Mouse (Mus musculus) midbrain, embryonic 10.5 days (tissue): ENCODE data around the gene Jph4. TPM values are rescaled to one million over a fixed set of nuclear protein-coding genes. Genes with fewer than 3 reads are reported as not detected.

ENCODE experiments used
- DNase-seq: peaks from one replicate; pipeline ENCODE4 v3.0.0-alpha.2; 2017; ENCODE audit warnings: low spot score
- H3K27ac ChIP-seq: fragments of 300-500 bp; sonication (generic); replicated peaks from 2 replicates; pipeline ENCODE4 v1.5.1; 2016; ENCODE audit warnings: mild to moderate bottlenecking
- H3K27me3 ChIP-seq: fragments of 300-500 bp; sonication (generic); 2 replicates; pipeline ENCODE4 v1.6.1; 2016; ENCODE audit warnings: low read depth, mild to moderate bottlenecking; ENCODE audit not compliant: poor library complexity, severe bottlenecking
- H3K36me3 ChIP-seq: fragments of 300-500 bp; sonication (generic); 2 replicates; pipeline ENCODE4 v1.6.1; 2016; ENCODE audit warnings: mild to moderate bottlenecking, moderate library complexity
- H3K4me1 ChIP-seq: fragments of 300-500 bp; sonication (generic); 2 replicates; pipeline ENCODE4 v1.6.1; 2016
- H3K4me3 ChIP-seq: fragments of 300-500 bp; sonication (generic); 2 replicates; pipeline ENCODE4 v1.5.1; 2016; ENCODE audit warnings: mild to moderate bottlenecking, moderate library complexity
- H3K9me3 ChIP-seq: fragments of 300-500 bp; sonication (generic); replicated peaks from 2 replicates; pipeline ENCODE4 v1.6.1; 2016; ENCODE audit warnings: mild to moderate bottlenecking
- WGBS: fragments of 180-500 bp; shearing (Covaris S2); methylation state at CpG from one replicate; pipeline ENCODE4 v1.1.7; 2016; 5-methylcytosine and 5-hydroxymethylcytosine counted together
- polyA plus RNA-seq: library from polyadenylated mRNA; unstranded; fragments of >200 nt; fragmentation: Nextera tagmentation; extraction: Ambion mirVana; gene quantifications from 2 replicates; pipeline ENCODE4 v1.2.1, GENCODE M21; 2016

Gene Jph4
- polyA plus RNA-seq, 1 experiment from 2014 or later = 0.53 TPM

GRCm38 (mm10) chr14:55064481-55065370 lies 52.0 kb downstream of the Jph4 start:
- H3K36me3 ChIP-seq = peaks cover 74% of the 10 kb centered on the region
- 0 out of 2 replicates have a peak overlapping the region, but pooled peaks have one; percentile 9 for H3K27ac ChIP-seq
- no peak overlapping the region for H3K4me3 ChIP-seq
- peaks cover 40% of the 10 kb centered on the region for H3K27me3 ChIP-seq
- H3K9me3 ChIP-seq = no peaks in the 10 kb centered on the region
- peaks cover 40% of the 10 kb centered on the region for H3K4me1 ChIP-seq
- no peak for DNase-seq
- 75% methylated on average over 35 of the region's 35 CpGs for WGBS

GRCm38 (mm10) chr14:55063581-55064381 lies 53.0 kb downstream of the Jph4 start:
- H3K4me1 ChIP-seq = peaks cover 45% of the 10 kb centered on the region
- DNase-seq = no peak
- H3K27ac ChIP-seq = no peak overlapping the region
- H3K9me3 ChIP-seq = no peaks in the 10 kb centered on the region
- H3K4me3 ChIP-seq = no peak overlapping the region
- peaks cover 40% of the 10 kb centered on the region for H3K27me3 ChIP-seq
- 88% methylated on average over 22 of the region's 22 CpGs for WGBS
- H3K36me3 ChIP-seq = peaks cover 65% of the 10 kb centered on the region

DNA sequence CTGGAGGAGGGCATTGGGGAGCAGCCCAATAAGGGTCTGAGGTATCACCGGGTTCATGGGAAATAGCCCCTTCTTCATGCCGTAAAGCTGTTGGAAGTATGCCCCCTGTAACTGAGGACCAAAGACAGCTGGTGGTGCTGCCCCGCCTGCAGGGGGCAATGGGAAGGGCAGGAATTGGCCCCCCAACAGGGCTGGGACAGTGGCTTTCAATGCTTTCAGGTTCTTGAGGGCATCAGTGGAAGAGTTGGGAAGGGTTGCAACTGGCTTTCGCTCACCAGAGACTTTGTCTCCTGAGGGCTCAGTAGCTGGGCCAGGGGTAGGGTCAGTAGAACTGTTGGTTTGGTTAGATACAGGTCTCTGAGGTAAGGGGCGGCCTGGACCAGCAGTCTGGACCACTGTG lies 53.6 kb downstream of the Jph4 start:
- peaks cover 45% of the 10 kb centered on the region for H3K4me1 ChIP-seq
- H3K36me3 ChIP-seq = peaks cover 58% of the 10 kb centered on the region
- H3K27me3 ChIP-seq = peaks cover 40% of the 10 kb centered on the region
- peak overlapping the region; percentile 65; the same call in 1 of the 2 replicates for H3K27ac ChIP-seq
- DNase-seq = no peak
- WGBS = 88% methylated on average over 5 of the region's 5 CpGs
- no peaks in the 10 kb centered on the region for H3K9me3 ChIP-seq
- no peak overlapping the region for H3K4me3 ChIP-seq

GRCm38 (mm10) chr14:55062626-55063025 lies 54.1 kb downstream of the Jph4 start:
- H3K27me3 ChIP-seq = peaks cover 40% of the 10 kb centered on the region
- H3K36me3 ChIP-seq = peaks cover 53% of the 10 kb centered on the region
- no peak for DNase-seq
- H3K4me1 ChIP-seq = peaks cover 45% of the 10 kb centered on the region
- no peaks in the 10 kb centered on the region for H3K9me3 ChIP-seq
- no peak overlapping the region for H3K4me3 ChIP-seq
- H3K27ac ChIP-seq = peak overlapping the region; percentile 65; the same call in 1 of the 2 replicates
- WGBS = 29% methylated on average over 17 of the region's 17 CpGs

- no peak overlapping the region for H3K4me3 ChIP-seq
- DNase-seq = no peak
- H3K36me3 ChIP-seq = peaks cover 45% of the 10 kb centered on the region
- peaks cover 45% of the 10 kb centered on the region for H3K4me1 ChIP-seq
- H3K27ac ChIP-seq = peak overlapping the region; percentile 49; the same call in 1 of the 2 replicates
- WGBS = 37% methylated on average over 7 of the region's 7 CpGs
- H3K27me3 ChIP-seq = peaks cover 40% of the 10 kb centered on the region
- H3K9me3 ChIP-seq = no peaks in the 10 kb centered on the region
Measured at GRCm38 (mm10) chr14:55061845-55062244, 54.9 kb downstream of the Jph4 start.

DNA sequence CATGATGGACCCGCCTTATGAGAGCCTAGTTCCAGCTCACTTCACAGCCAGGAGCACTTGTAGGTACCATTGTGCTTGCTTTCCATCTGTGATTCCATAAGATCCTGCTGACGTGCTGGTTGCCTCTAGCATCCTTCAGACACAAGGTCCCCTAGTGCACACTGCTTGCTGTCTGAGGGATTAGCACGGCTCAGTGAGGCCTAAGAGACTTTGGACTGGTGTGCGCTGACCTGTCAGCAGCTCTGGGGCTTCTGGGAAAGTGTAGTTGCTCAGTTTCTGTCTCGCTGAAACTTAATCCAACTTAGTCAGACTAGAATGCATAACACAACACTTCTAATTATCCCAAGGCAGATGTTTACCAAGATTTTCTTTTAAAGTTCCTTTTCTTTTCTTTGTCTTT lies 56.8 kb downstream of the Jph4 start:
- DNase-seq = peak; percentile 40
- Histone ChIP-seq H3K36me3 (peaks cover 26% of the 10 kb centered on the region), H3K4me1 (peaks cover 45% of the 10 kb centered on the region), H3K27me3 (peaks cover 27% of the 10 kb centered on the region), H3K9me3 (no peaks in the 10 kb centered on the region), H3K4me3 (no peak overlapping the region), H3K27ac (peak overlapping the region; percentile 72)
- WGBS = 34% methylated on average over 5 of the region's 5 CpGs

DNA sequence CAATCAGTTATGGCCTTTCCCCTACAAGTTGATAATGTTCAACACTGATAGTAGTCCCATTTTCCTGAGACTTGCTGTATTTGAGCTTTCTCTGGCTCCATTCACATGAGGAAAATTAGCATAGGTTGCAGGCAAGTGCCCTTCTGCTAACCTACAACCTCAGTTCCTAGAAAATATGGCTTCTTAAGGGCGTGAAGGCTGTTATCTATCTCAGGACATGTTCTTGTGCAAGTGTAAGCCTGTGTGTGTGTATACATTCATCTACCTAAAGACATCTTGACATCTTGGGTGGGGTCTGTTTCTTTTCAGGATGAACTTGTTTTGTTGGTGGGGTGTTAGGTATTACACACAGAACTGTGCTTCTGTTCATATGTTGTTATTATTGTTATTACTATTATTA lies 57.7 kb downstream of the Jph4 start:
- no peak overlapping the region for H3K27ac ChIP-seq
- no peak for DNase-seq
- H3K4me3 ChIP-seq = no peak overlapping the region
- H3K27me3 ChIP-seq = peaks cover 18% of the 10 kb centered on the region
- H3K9me3 ChIP-seq = no peaks in the 10 kb centered on the region
- WGBS = 89% methylated on average over 1 of the region's 1 CpGs
- H3K4me1 ChIP-seq = peaks cover 45% of the 10 kb centered on the region
- peaks cover 17% of the 10 kb centered on the region for H3K36me3 ChIP-seq

Other genes with a start within 250 kb of the Jph4 start
- 25.7 and 26.8 TPM in 2 replicates for gene Homez, start 246.0 kb downstream of the Jph4 start, polyA plus RNA-seq
- 0.31 and 0.81 TPM in 2 replicates for gene Ppp1r3e, start 239.4 kb downstream of the Jph4 start, polyA plus RNA-seq
- gene Bcl2l2, start 233.6 kb downstream of the Jph4 start, polyA plus RNA-seq = 2.7 and 3.4 TPM in 2 replicates
- not detected in 2 replicates for gene Gm20521, start 233.5 kb downstream of the Jph4 start, polyA plus RNA-seq
- 165 and 175 TPM in 2 replicates for gene Pabpn1, start 224.4 kb downstream of the Jph4 start, polyA plus RNA-seq
- gene Slc22a17, start 203.8 kb downstream of the Jph4 start, polyA plus RNA-seq = 42.0 and 52.0 TPM in 2 replicates
- 42.5 and 42.8 TPM in 2 replicates for gene Efs, start 190.8 kb downstream of the Jph4 start, polyA plus RNA-seq
- gene Il25, start 184.2 kb downstream of the Jph4 start, polyA plus RNA-seq = not detected in 2 replicates
- gene Cmtm5, start 180.7 kb downstream of the Jph4 start, polyA plus RNA-seq = 0.17 and 0.31 TPM in 2 replicates
- 0.40 and 0.68 TPM in 2 replicates for gene Myh6, start 150.0 kb downstream of the Jph4 start, polyA plus RNA-seq
- gene Gm17428, start 140.0 kb downstream of the Jph4 start, polyA plus RNA-seq = not detected in 2 replicates
- gene Myh7, start 122.3 kb downstream of the Jph4 start, polyA plus RNA-seq = 0.70 and 0.96 TPM in 2 replicates
- 89.3 and 91.6 TPM in 2 replicates for gene Ngdn, start 101.5 kb downstream of the Jph4 start, polyA plus RNA-seq
- 7.6 and 12.5 TPM in 2 replicates for gene Zfhx2, start 24.6 kb downstream of the Jph4 start, polyA plus RNA-seq
- gene Thtpa, start 22.2 kb downstream of the Jph4 start, polyA plus RNA-seq = 28.1 and 30.8 TPM in 2 replicates
- 12.7 and 15.0 TPM in 2 replicates for gene Ap1g2, start 10.3 kb downstream of the Jph4 start, polyA plus RNA-seq
- gene Dhrs2, start 105.1 kb upstream of the Jph4 start, polyA plus RNA-seq = 0.16 TPM in 1 of 2 replicates, not detected in the other